Mouse (Mus musculus): ENCODE results near the gene Brd3os. TPM values are rescaled to one million over a fixed set of nuclear protein-coding genes. Genes with fewer than 3 reads are reported as not detected.

The Brd3os gene
- total RNA-seq, 1 experiment from 2014 or later: 0.05 TPM

DNA sequence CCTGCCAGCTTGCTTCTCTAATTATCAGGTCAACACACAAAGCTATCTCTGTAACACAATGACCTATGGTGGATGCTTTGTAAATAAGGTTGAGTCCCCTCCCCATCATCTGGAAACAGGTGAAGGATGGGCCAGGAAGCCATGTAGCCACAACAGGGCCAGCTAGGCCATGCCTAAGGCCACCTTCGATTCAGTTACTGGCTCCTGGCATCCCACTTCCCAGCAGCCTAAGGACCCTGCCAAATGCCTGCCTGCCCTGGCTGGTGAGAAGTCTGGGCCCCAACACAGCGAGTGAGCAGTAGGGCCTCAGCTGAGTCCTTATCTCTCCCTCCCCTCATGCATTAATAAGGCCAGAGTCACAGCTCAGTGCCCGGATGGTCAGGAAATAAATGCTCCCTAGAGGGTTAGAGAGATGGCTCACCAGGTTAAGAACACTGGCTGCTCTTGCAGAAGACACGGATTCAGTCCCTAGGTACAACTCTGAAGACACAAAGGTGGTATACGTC is 24.4 kb upstream of the Brd3os start:
- no peak for ATAC-seq (replicated peaks; ENCODE audit: low read depth, poor library complexity, severe bottlenecking)

GRCm38 (mm10) chr2:27418577-27419070 is 23.5 kb upstream of the Brd3os start:
- peak; percentile 17; the same call in 1 of the 2 replicates for ATAC-seq (replicated peaks; ENCODE audit: low read depth, poor library complexity, severe bottlenecking)

- no peak for ATAC-seq (replicated peaks; ENCODE audit: low read depth, poor library complexity, severe bottlenecking)
Measured at GRCm38 (mm10) chr2:27421293-27422068, 20.6 kb upstream of the Brd3os start.

DNA sequence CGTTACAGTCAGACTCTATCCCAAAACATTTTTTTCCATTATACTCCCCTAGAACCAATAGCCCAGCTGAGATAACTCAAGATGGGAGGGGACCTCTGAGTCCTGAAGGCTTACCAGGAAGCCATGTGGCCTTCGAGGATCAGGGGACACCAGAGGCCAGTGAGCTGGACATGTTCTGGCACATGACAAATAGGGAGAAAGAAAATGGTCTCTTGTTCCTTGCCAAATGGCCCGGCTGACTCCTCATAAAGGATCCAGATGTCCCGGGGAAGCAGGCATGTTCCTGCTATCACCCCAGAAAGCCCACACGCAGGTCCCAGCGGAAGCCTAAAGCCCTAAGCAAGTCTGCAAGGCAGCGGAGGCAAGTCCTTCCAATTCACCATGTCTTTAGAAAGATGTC is 18.5 kb upstream of the Brd3os start:
- no peak for ATAC-seq (replicated peaks; ENCODE audit: low read depth, poor library complexity, severe bottlenecking)

- ATAC-seq (replicated peaks; ENCODE audit: low read depth, poor library complexity, severe bottlenecking): no peak
Measured at GRCm38 (mm10) chr2:27425161-27425611, 16.9 kb upstream of the Brd3os start.

DNA sequence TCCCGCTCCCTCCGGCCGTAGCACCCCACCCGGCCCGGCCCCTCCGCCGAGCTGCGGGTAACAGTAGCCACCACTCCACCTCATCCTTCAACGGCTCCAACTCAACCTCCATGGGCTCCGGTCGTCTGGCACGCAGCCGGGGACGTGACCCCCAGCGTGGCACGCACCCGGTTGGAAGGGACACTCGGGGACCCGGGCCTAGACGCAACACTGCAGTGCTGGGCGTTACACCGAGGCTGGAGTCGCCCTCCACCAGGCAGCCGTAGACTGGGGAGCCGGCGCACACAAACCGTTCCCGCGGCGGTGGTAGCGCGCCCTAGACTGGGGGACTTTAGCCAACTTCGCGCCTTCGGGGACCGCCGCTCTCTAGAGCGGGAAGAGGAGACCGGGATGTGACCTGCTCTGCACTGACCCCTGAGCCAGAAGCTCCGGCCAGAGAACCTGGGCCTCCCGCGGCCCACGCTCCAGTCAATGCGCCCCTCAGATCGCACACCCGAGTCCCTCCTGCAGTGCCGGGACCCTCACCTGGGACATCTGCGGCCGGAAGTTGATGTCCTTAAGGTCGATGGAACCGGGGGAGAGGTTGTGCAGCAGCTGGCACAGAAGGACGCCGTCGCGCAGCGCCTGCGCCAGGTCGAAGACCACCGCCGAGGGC is 16.2 kb upstream of the Brd3os start:
- ATAC-seq (replicated peaks; ENCODE audit: low read depth, poor library complexity, severe bottlenecking): no peak; the same call in 1 of the 2 replicates

GRCm38 (mm10) chr2:27426406-27426854 is 15.7 kb upstream of the Brd3os start:
- ATAC-seq (replicated peaks; ENCODE audit: low read depth, poor library complexity, severe bottlenecking): no peak

GRCm38 (mm10) chr2:27426855-27427457 is 15.2 kb upstream of the Brd3os start, which contains the start of gene Vav2:
Gene Vav2, minus strand, starts transcription at chr2:27427033.
- peak; percentile 84 for ATAC-seq (replicated peaks; ENCODE audit: low read depth, poor library complexity, severe bottlenecking)

GRCm38 (mm10) chr2:27428071-27428470 is 14.1 kb upstream of the Brd3os start:
- peak; percentile 61 for ATAC-seq (replicated peaks; ENCODE audit: low read depth, poor library complexity, severe bottlenecking)

GRCm38 (mm10) chr2:27430621-27431020 is 11.5 kb upstream of the Brd3os start:
- no peak for ATAC-seq (replicated peaks; ENCODE audit: low read depth, poor library complexity, severe bottlenecking)

DNA sequence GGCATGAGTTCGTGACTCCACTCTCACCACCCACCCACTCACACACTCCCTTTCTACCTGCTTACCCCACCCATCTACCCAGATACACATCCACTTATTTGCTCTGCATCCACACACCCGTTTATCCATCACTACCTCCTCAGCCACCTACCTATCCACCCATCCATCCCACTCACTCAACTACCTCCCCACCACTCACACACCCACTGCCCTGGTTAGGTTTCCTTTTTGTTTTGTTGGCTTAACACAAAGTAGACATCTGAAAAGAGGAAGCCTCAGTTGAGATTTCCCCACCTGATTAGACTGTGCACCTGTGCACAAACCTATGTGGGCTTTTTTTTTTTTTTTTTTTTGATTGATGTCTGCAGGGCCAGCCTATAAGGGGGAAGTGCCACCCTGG is 9.5 kb upstream of the Brd3os start:
- ATAC-seq (replicated peaks; ENCODE audit: low read depth, poor library complexity, severe bottlenecking): no peak

DNA sequence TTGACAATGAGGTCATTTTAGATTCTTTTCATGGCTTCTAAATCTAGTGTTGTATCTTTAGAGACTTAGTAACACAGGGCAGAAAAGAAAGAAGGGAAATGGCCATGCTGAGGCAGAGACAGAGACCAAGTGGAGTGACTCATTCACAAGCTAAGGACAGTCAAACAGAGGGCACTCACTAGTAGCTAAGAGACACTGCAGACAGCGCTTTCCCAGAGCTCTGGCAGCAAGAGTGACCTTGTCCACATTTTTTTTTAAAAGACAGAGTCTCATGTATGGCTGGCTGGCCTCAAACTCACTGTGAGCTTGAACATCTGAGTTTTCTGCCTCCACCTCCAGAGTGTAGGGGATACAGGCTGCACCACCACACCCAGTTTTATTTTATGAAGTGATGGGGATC is 4.2 kb upstream of the Brd3os start:
- ATAC-seq (replicated peaks; ENCODE audit: low read depth, poor library complexity, severe bottlenecking): no peak

- ATAC-seq (replicated peaks; ENCODE audit: low read depth, poor library complexity, severe bottlenecking): peak; percentile 84
Measured at GRCm38 (mm10) chr2:27438281-27438680, 3.8 kb upstream of the Brd3os start.

GRCm38 (mm10) chr2:27442708-27443449 is 755 bp downstream of the Brd3os start:
- peak; percentile 5; the same call in 1 of the 2 replicates for ATAC-seq (replicated peaks; ENCODE audit: low read depth, poor library complexity, severe bottlenecking)

GRCm38 (mm10) chr2:27443450-27443708 is 1.3 kb downstream of the Brd3os start:
- no peak for ATAC-seq (replicated peaks; ENCODE audit: low read depth, poor library complexity, severe bottlenecking)

DNA sequence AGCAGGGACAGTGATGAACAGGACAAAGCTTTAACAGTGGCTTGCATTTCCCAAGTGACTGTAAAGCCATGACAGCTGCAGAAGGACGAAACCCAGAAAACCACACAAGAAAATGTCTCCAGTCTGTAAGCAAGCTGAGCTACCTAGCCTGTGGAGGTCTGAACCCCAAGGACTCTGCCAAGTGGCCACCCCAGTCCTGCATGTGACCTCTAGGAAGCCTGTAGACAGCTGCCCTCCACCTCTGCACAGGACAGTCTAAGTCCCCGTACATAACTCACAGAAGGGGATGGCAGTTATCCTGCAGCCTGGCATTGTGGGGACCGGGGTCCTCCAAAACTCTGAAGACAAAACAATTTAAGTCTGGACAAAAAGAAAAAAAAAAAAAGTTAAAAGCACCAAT is 3.8 kb downstream of the Brd3os start:
- no peak for ATAC-seq (replicated peaks; ENCODE audit: low read depth, poor library complexity, severe bottlenecking)

DNA sequence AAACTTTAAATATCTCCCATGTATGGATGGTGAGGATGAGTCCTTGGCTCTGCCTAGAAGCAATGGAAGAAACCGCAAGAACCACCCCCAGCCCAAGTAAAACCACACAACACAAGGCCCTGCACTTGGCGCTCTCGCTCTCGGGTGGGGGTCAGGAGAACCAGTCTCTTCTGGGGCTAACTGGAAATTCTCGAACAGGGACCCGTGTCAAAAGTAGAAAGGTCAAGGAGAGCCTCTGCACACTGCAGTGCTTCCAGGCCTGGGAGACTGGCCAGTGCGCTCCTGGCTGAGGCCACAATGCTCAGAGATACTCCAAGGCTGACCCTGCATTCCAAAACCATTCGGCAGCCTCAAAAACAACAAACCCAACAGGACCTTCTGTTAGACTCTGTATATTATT is 4.7 kb downstream of the Brd3os start:
- no peak for ATAC-seq (replicated peaks; ENCODE audit: low read depth, poor library complexity, severe bottlenecking)

DNA sequence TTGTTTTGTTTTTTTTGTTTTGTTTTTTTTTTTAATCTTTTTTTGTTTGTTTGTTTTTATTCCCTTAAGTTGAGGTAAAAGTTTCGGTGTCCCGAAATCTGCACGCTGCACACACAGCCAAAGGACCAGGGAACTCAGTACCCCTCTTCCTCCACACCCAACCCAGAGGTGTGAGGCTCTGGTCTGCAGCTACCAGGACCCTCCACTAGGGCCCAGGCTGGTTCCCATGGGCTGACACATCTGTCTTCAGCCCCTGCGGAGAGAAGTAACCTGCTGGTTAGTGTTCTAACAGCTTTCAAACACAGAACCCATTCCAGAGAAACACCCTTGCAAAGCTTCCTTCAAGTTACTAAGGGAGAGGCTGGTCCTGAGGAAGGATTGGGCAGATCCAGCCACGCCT is 5.7 kb downstream of the Brd3os start:
- ATAC-seq (replicated peaks; ENCODE audit: low read depth, poor library complexity, severe bottlenecking): peak; percentile 64; the same call in 1 of the 2 replicates

DNA sequence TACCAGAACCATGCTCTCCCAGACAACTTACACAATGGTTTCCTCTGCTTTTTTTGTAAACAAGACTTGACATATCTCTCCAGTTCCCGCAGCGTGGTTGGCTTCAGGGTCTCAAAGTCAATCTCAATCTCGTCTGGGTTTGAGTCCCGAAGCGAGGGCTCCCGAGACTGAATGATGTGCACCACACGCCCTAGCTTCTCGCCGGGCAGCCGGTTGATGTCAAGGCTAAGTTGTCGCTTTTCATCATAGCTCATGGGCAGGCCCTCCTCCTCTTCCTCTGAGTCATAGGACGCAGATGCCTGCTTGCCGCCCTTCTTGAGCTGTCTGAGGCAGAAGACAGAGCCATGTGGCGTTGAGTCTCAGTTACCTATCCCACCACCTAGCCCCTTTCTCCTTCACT is 8.1 kb downstream of the Brd3os start:
- ATAC-seq (replicated peaks; ENCODE audit: low read depth, poor library complexity, severe bottlenecking): no peak

DNA sequence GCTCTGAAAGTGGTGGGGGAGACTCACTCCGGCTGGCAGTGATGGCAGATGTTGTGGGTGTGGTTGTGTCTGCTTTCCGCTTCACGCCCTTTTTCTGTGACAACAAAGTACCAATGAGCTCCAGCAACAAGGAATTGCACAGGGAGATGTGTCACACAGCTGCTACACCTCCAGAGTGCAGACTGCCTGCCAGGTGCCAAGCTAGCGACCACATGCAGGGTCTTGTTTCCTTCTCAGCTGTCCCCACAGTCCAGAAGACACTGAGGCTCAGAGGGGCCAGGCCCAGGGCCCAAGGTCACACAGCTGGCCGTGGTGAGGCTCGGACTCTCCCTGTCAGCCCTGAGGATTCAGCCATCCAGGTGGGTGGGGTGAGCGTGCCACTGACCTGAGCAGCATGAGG is 17.6 kb downstream of the Brd3os start:
- ATAC-seq (replicated peaks; ENCODE audit: low read depth, poor library complexity, severe bottlenecking): no peak
